Mouse (Mus musculus) lung, embryonic 15.5 days (tissue): ENCODE results near the gene Atxn7l3. TPM values are rescaled to one million over a fixed set of nuclear protein-coding genes. Genes with fewer than 3 reads are reported as not detected.

ENCODE experiments used
- ATAC-seq: fragments of 200-750 bp; cut with Nextera tagmentation; 2 replicates; pipeline ENCODE4 v1.8.0; 2017; ENCODE audit warnings: moderate number of reproducible peaks, borderline replicate concordance; ENCODE audit not compliant: low FRiP score, low TSS enrichment; ENCODE audit errors: extremely low read depth
- H3K27ac ChIP-seq: fragments of 300-500 bp; sonication (generic); 2 replicates; pipeline ENCODE4 v1.5.1; 2015; ENCODE audit warnings: moderate library complexity, mild to moderate bottlenecking, inconsistent platforms
- H3K27me3 ChIP-seq: fragments of 300-500 bp; sonication (generic); 2 replicates; pipeline ENCODE4 v1.6.1; 2015; ENCODE audit warnings: inconsistent platforms
- H3K36me3 ChIP-seq: fragments of 300-500 bp; sonication (generic); 2 replicates; pipeline ENCODE4 v1.6.1; 2015; ENCODE audit warnings: inconsistent platforms
- H3K4me1 ChIP-seq: fragments of 300-500 bp; sonication (generic); 2 replicates; pipeline ENCODE4 v1.6.1; 2015; ENCODE audit warnings: inconsistent platforms
- H3K4me2 ChIP-seq: fragments of 300-500 bp; sonication (generic); 2 replicates; pipeline ENCODE4 v1.6.1; 2015; ENCODE audit warnings: inconsistent platforms, mild to moderate bottlenecking, moderate library complexity
- H3K4me3 ChIP-seq: fragments of 300-500 bp; sonication (generic); 2 replicates; pipeline ENCODE4 v1.5.1; 2015; ENCODE audit warnings: mild to moderate bottlenecking, inconsistent platforms
- H3K9ac ChIP-seq: fragments of 300-500 bp; sonication (generic); 2 replicates; pipeline ENCODE4 v1.6.1; 2015; ENCODE audit warnings: inconsistent platforms
- H3K9me3 ChIP-seq: fragments of 300-500 bp; sonication (generic); 2 replicates; pipeline ENCODE4 v1.6.1; 2016; ENCODE audit warnings: inconsistent platforms
- WGBS: fragments of 180-500 bp; shearing (Covaris S2); methylation state at CpG from one replicate; pipeline ENCODE4 v1.1.7; 2015; 5-methylcytosine and 5-hydroxymethylcytosine counted together
- polyA plus RNA-seq: library from polyadenylated mRNA; unstranded; fragments of >200 nt; fragmentation: Nextera tagmentation; extraction: Ambion mirVana; gene quantifications from 2 replicates; pipeline ENCODE4 v1.2.1, GENCODE M21; 2015

The Atxn7l3 gene
- polyA plus RNA-seq, 1 experiment from 2014 or later: 13.6 TPM

GRCm38 (mm10) chr11:102268520-102269244, 27.7 kb downstream of the Atxn7l3 start, which contains the start of gene Asb16:
Asb16 (plus strand) TSS chr11:102268743.
- no peak within 1 kb of the TSS for H3K9ac ChIP-seq
- no peak for ATAC-seq
- H3K4me1 ChIP-seq: 0 out of 2 replicates have a peak, but pooled peaks cover 2% of the 10 kb centered on the region
- H3K27me3 ChIP-seq: no peaks in the 10 kb centered on the region
- no peak within 1 kb of the TSS for H3K27ac ChIP-seq
- H3K4me3 ChIP-seq: no peak within 1 kb of the TSS
- H3K4me2 ChIP-seq: 0 out of 2 replicates have a peak within 1 kb of the TSS, but pooled peaks have one; percentile 19
- H3K9me3 ChIP-seq: no peaks in the 10 kb centered on the region
- WGBS: 81% methylated on average over 12 of the region's 12 CpGs
- 0 out of 2 replicates have a peak, but pooled peaks cover 4% of the 10 kb centered on the region for H3K36me3 ChIP-seq

GRCm38 (mm10) chr11:102267480-102267879, 29.0 kb downstream of the Atxn7l3 start:
- Histone ChIP-seq H3K4me2 (0 out of 2 replicates have a peak overlapping the region, but pooled peaks have one; percentile 19), H3K27ac (no peak overlapping the region), H3K36me3 (peaks cover 4% of the 10 kb centered on the region; the same call in 1 of the 2 replicates), H3K9ac (no peak overlapping the region), H3K4me1 (0 out of 2 replicates have a peak, but pooled peaks cover 2% of the 10 kb centered on the region), H3K4me3 (no peak overlapping the region), H3K27me3 (no peaks in the 10 kb centered on the region), H3K9me3 (no peaks in the 10 kb centered on the region)
- ATAC-seq: peak; percentile 61; the same call in 1 of the 2 replicates
- 6% methylated on average over 11 of the region's 11 CpGs for WGBS

- ATAC-seq: no peak
- H3K4me1 ChIP-seq: 0 out of 2 replicates have a peak, but pooled peaks cover 2% of the 10 kb centered on the region
- H3K4me3 ChIP-seq: no peak overlapping the region
- H3K4me2 ChIP-seq: no peak overlapping the region
- H3K9ac ChIP-seq: no peak overlapping the region
- H3K9me3 ChIP-seq: no peaks in the 10 kb centered on the region
- no peak overlapping the region for H3K27ac ChIP-seq
- 82% methylated on average over 8 of the region's 8 CpGs for WGBS
- no peaks in the 10 kb centered on the region for H3K27me3 ChIP-seq
- H3K36me3 ChIP-seq: peaks cover 8% of the 10 kb centered on the region; the same call in 1 of the 2 replicates
Observed at GRCm38 (mm10) chr11:102266631-102267355, 29.6 kb downstream of the Atxn7l3 start.

GRCm38 (mm10) chr11:102265816-102266215, 30.6 kb downstream of the Atxn7l3 start:
- no peaks in the 10 kb centered on the region for H3K27me3 ChIP-seq
- H3K4me3 ChIP-seq: no peak overlapping the region
- H3K9ac ChIP-seq: no peak overlapping the region
- H3K36me3 ChIP-seq: peaks cover 15% of the 10 kb centered on the region; the same call in 1 of the 2 replicates
- 0 out of 2 replicates have a peak, but pooled peaks cover 2% of the 10 kb centered on the region for H3K4me1 ChIP-seq
- no peak overlapping the region for H3K4me2 ChIP-seq
- 59% methylated on average over 14 of the region's 14 CpGs for WGBS
- ATAC-seq: no peak
- H3K9me3 ChIP-seq: no peaks in the 10 kb centered on the region
- H3K27ac ChIP-seq: no peak overlapping the region

- WGBS: 90% methylated on average over 7 of the region's 7 CpGs
- H3K27ac ChIP-seq: no peak overlapping the region
Observed at GRCm38 (mm10) chr11:102263211-102263610, 33.2 kb downstream of the Atxn7l3 start.

GRCm38 (mm10) chr11:102258521-102258920, 37.9 kb downstream of the Atxn7l3 start:
- Histone ChIP-seq H3K27me3 (no peaks in the 10 kb centered on the region), H3K9ac (no peak overlapping the region), H3K36me3 (peaks cover 33% of the 10 kb centered on the region), H3K4me1 (no peaks in the 10 kb centered on the region), H3K4me3 (no peak overlapping the region), H3K4me2 (no peak overlapping the region), H3K27ac (no peak overlapping the region), H3K9me3 (no peaks in the 10 kb centered on the region)
- 93% methylated on average over 3 of the region's 3 CpGs for WGBS
- no peak for ATAC-seq

More at GRCm38 (mm10) chr11:102263211-102263610, 33.2 kb downstream of the Atxn7l3 start:
- H3K4me3 ChIP-seq: no peak overlapping the region
- H3K27me3 ChIP-seq: no peaks in the 10 kb centered on the region
- ATAC-seq: no peak
- H3K4me1 ChIP-seq: 0 out of 2 replicates have a peak, but pooled peaks cover 2% of the 10 kb centered on the region
- H3K4me2 ChIP-seq: no peak overlapping the region
- peaks cover 29% of the 10 kb centered on the region; the same call in 1 of the 2 replicates for H3K36me3 ChIP-seq
- no peaks in the 10 kb centered on the region for H3K9me3 ChIP-seq
- H3K9ac ChIP-seq: no peak overlapping the region

GRCm38 (mm10) chr11:102258095-102258494, 38.3 kb downstream of the Atxn7l3 start:
- Histone ChIP-seq H3K9ac (no peak overlapping the region), H3K36me3 (peaks cover 33% of the 10 kb centered on the region), H3K27ac (no peak overlapping the region), H3K4me2 (no peak overlapping the region), H3K9me3 (no peaks in the 10 kb centered on the region), H3K27me3 (no peaks in the 10 kb centered on the region), H3K4me1 (no peaks in the 10 kb centered on the region), H3K4me3 (no peak overlapping the region)
- ATAC-seq: no peak
- 77% methylated on average over 6 of the region's 6 CpGs for WGBS

GRCm38 (mm10) chr11:102257514-102257913, 38.9 kb downstream of the Atxn7l3 start:
- no peak for ATAC-seq
- no peaks in the 10 kb centered on the region for H3K4me1 ChIP-seq
- WGBS: 45% methylated on average over 9 of the region's 9 CpGs
- no peak overlapping the region for H3K9ac ChIP-seq
- no peak overlapping the region for H3K4me3 ChIP-seq
- no peaks in the 10 kb centered on the region for H3K27me3 ChIP-seq
- H3K36me3 ChIP-seq: peaks cover 33% of the 10 kb centered on the region
- no peaks in the 10 kb centered on the region for H3K9me3 ChIP-seq
- H3K4me2 ChIP-seq: no peak overlapping the region
- H3K27ac ChIP-seq: no peak overlapping the region

GRCm38 (mm10) chr11:102249351-102250090, 46.9 kb downstream of the Atxn7l3 start:
- 9% methylated on average over 9 of the region's 9 CpGs for WGBS
- Histone ChIP-seq H3K4me1 (peaks cover 29% of the 10 kb centered on the region), H3K27me3 (no peaks in the 10 kb centered on the region), H3K36me3 (peaks cover 8% of the 10 kb centered on the region), H3K4me3 (peak overlapping the region; percentile 67), H3K27ac (peak overlapping the region; percentile 55; the same call in 1 of the 2 replicates), H3K4me2 (peak overlapping the region; percentile 86), H3K9me3 (no peaks in the 10 kb centered on the region), H3K9ac (peak overlapping the region; percentile 70)
- ATAC-seq: no peak

GRCm38 (mm10) chr11:102248630-102249230, 47.7 kb downstream of the Atxn7l3 start, which contains the start of gene BC030867:
BC030867 (plus strand) TSS chr11:102248882.
- under 1% methylated on average over 41 of the region's 41 CpGs for WGBS
- peaks cover 30% of the 10 kb centered on the region for H3K4me1 ChIP-seq
- peak within 1 kb of the TSS; percentile 86 for H3K4me2 ChIP-seq
- no peaks in the 10 kb centered on the region for H3K9me3 ChIP-seq
- no peaks in the 10 kb centered on the region for H3K27me3 ChIP-seq
- H3K36me3 ChIP-seq: peaks cover 8% of the 10 kb centered on the region
- peak within 1 kb of the TSS; percentile 55 for H3K27ac ChIP-seq
- H3K4me3 ChIP-seq: peak within 1 kb of the TSS; percentile 67
- H3K9ac ChIP-seq: peak within 1 kb of the TSS; percentile 70
- ATAC-seq: peak; percentile 60

- WGBS: 85% methylated on average over 4 of the region's 4 CpGs
- Histone ChIP-seq H3K4me1 (peaks cover 30% of the 10 kb centered on the region), H3K9me3 (no peaks in the 10 kb centered on the region), H3K9ac (no peak overlapping the region), H3K27ac (no peak overlapping the region), H3K27me3 (no peaks in the 10 kb centered on the region), H3K4me3 (no peak overlapping the region), H3K4me2 (no peak overlapping the region), H3K36me3 (peaks cover 8% of the 10 kb centered on the region)
- ATAC-seq: no peak
Observed at GRCm38 (mm10) chr11:102246871-102247270, 49.6 kb downstream of the Atxn7l3 start.
